Mouse (Mus musculus) lung, postnatal 25 days (tissue): ENCODE measurements around the gene 1700023F06Rik.
"Not testable (repeated sequence)": the region's sequence is repeated elsewhere in the genome, so short reads cannot be mapped to it uniquely, and the experiment has no call there.

ENCODE experiments used
- DNase-seq: peaks from one replicate; pipeline ENCODE4 v3.0.0; 2022; ENCODE audit warnings: low spot score

1700023F06Rik gene

DNA sequence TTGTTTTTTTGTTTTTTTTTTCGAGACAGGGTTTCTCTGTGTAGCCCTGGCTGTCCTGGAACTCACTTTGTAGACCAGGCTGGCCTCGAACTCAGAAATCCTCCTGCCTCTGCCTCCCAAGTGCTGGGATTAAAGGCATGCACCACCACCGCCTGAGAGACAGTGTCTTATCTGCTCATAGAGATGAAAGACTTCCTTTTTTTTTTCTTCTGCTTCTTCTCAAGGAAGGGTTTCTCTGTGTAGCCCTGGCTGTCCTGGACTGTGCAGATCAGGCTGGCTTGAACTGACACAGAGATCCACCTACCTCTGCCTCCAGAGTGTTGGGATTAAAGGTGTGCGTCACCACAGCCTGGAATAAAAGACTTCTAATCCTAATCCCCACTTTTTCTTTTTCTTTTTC lies 14.4 kb upstream of the 1700023F06Rik start:
- DNase-seq = not testable (repeated sequence)

- no peak for DNase-seq
Measured at GRCm38 (mm10) chr11:103221437-103221836, 13.1 kb upstream of the 1700023F06Rik start.

- no peak for DNase-seq
Measured at GRCm38 (mm10) chr11:103219995-103220394, 11.6 kb upstream of the 1700023F06Rik start.

GRCm38 (mm10) chr11:103219259-103219658 lies 10.9 kb upstream of the 1700023F06Rik start:
- no peak for DNase-seq

DNA sequence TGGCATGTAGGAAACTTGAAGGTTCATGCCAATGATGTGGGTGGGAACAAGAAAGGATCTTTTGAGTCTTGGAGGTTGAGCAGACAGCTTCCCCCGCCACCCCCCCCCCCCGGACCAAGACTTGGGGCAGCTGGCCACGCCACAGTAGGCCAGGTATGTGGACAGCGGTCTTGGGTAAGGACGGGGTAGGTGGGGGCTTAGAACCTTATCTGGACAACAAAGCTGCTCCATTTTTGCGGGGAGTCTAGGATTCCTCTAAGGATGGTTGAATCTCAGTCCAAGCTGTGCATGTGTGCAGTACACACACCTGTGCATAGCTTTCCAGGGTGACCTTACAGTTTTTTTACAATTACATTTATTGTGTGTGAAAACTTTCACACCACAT lies 10.2 kb upstream of the 1700023F06Rik start:
- no peak for DNase-seq

DNA sequence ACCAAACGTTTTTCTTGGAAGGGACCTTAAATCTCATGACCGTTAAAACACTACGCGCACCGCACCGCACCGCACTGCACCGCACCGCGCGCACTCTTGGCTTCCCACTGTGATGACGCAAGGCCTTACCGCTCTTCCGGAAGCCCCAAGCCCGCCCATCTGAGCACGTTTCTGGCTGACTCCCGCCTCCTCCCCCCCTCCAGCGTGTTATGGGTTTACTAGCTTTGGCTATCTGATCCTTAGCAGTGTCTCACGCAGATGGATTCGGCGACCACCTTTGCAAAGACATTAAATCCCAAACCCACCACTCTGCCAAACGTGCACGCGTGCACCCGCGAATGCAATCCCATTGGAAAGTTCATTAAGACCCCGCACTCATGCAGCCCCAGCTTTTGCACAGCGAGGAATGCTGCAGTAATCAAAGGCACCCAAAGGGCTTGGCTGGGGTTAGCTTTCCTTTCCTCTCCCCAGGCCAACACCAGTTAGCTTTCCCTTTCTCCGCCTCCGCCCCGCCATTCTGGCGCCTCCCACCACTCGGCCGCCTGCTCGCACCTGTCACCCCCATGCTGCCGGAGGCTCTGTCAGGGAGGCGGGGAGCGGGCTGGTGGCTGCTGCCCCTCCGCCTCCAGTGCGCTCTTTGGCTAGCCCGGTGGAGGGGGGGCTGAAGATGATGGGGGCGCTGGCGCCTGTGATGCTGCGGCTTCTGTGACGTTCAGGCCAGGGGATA lies 9.6 kb upstream of the 1700023F06Rik start, which contains the start of gene Spata32:
TSS of gene Spata32 (minus strand) at position 643 of the 727 bp plus-strand sequence.
- DNase-seq = peak; percentile 46

DNA sequence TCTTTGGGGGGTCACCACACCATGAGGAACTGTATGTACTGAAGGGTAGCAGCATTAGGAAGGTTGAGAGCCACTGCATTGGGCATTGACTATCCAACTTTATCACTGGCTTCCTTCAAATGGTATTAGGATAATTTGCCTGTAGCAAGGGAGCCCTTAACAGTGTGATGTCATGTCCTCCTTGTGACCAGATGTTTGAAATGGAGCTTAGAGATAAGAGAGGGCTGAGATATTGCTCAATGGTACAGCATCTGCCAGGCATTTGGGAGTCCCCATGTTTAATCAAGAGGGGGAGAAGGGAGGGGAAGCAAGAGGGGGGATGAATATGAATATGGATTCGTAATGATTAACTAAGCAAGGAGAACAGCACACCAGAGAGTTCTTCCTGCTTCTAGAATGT lies 7.0 kb upstream of the 1700023F06Rik start:
- no peak for DNase-seq

GRCm38 (mm10) chr11:103213712-103214111 lies 5.4 kb upstream of the 1700023F06Rik start:
- no peak for DNase-seq

- no peak for DNase-seq
Measured at GRCm38 (mm10) chr11:103210291-103210690, 1.9 kb upstream of the 1700023F06Rik start.

- DNase-seq = no peak
Measured at GRCm38 (mm10) chr11:103206203-103206602, 2.2 kb downstream of the 1700023F06Rik start.

DNA sequence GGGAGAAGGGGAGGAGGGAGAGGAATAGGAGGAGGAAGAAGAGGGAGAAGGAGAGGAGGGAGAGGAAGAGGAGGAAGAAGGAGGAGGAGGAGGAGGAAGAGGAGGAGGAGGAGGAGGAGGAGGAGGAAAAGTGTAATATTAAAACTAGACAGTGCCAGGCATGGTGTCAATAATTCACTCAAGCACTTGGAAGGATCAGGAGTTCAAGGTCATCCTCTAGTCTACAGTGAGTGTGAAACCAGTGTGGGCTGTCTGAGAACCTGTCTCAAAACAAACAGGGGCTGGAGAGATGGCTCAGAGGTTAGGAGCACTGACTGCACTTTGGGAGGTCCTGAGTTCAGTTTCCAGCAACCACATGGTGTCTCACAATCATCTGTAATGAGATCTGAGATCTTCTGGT lies 6.0 kb downstream of the 1700023F06Rik start:
- DNase-seq = no peak

DNA sequence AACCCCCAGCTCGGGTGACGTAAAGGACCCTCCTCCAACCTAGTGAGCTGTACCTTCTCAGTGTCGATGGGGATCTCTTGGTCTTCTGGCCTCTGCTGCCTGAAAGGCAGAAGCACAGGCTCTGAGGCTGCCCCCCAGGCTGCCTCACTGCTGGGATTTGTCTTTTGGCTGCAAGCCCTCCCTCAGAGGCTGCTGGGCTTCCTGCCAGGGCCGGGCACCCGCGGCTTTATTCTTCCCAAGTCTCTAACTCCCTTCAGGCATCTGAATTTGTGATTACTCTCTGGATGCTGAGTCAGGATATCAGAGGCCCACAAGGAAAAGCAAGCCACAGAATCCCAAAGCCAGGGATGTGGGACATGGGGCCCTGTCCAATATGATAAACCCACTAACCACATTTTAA lies 6.7 kb downstream of the 1700023F06Rik start:
- DNase-seq = no peak

GRCm38 (mm10) chr11:103198911-103199803 lies 9.2 kb downstream of the 1700023F06Rik start:
- DNase-seq = no peak

DNA sequence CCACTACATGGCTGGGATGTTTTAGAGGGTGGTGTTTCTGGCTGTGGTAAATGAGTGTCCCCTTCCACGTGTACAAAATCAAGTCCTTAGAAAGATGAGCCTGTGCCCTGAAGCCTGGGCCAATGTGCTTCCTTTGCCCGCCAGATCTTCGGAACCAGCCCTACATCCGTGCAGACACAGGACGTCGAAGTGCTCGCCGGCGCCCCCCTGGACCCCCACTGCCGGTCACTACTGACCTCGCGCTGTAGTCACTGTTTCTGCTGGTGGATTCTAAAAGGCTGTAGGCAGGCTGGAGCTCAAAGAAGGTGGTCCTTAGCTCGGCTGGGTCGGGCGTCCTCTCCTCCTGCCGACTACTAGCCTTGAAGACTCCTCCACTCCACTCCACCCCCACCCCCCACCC lies 10.0 kb downstream of the 1700023F06Rik start:
- no peak for DNase-seq

GRCm38 (mm10) chr11:103197340-103197739 lies 11.0 kb downstream of the 1700023F06Rik start:
- no peak for DNase-seq

DNA sequence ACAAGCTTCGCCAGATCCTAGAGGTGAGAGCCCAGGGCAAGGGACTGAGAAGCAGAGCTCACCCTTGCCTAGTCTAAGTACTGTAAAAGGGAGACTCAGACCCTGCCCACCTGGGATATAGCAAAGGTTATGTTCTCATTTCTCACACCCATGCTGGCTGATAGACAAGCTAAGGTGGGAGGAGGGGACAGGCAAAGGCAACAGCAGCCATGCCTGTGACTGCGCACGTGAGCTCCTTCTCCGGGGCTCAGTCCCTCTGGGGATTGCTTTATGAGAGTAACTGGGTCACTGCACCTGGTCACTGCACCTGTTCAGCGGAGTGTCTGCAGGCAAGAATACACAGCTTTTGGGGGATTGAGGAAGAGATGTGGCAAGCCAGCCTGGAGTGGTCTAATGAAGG lies 12.7 kb downstream of the 1700023F06Rik start:
- DNase-seq = no peak

GRCm38 (mm10) chr11:103195236-103195635 lies 13.1 kb downstream of the 1700023F06Rik start:
- no peak for DNase-seq

DNA sequence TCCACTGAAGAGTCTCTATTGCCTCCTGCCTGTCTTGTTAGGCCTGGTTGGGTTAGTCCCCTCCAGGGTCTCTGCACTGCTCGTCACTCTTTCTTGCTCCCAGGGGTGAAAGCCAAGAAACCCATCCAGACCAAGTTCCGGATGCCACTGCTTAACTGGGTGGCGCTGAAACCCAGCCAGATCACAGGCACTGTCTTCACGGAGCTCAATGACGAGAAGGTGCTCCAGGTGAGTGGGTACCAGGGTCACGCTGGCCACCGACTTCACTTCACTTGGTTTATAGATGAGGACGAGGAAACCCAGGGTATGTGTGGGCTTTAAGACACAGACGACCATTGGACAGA lies 14.6 kb downstream of the 1700023F06Rik start:
- DNase-seq = no peak

GRCm38 (mm10) chr11:103192956-103193824 lies 15.2 kb downstream of the 1700023F06Rik start:
- no peak for DNase-seq

GRCm38 (mm10) chr11:103192230-103192955 lies 16.0 kb downstream of the 1700023F06Rik start:
- no peak for DNase-seq

GRCm38 (mm10) chr11:103184891-103185290 lies 23.5 kb downstream of the 1700023F06Rik start:
- DNase-seq = peak; percentile 50

DNA sequence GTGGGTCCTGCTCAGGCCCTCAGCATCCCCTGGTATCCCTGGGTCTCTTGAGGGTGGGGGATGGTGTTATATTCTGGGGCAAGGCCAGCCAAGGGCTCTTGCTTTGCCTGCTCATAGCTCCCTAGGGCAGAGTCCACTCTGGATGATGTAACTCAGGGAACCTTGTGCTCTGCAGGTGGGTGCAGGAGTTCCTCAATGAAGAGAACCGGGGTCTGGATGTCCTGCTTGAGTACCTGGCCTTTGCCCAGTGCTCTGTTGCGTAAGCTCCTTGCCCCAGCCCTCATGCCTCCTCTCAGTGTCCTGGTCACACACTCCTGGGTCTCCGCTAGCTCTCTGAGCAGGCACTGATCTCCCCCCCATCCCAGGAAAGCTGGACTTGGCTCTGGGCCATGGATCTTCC lies 26.4 kb downstream of the 1700023F06Rik start:
- no peak for DNase-seq
